Mouse (Mus musculus): ENCODE measurements around the gene Cops9. TPM values are rescaled to one million over a fixed set of nuclear protein-coding genes. Genes with fewer than 3 reads are reported as not detected.

Gene Cops9
- total RNA-seq (2021) = 100 to 1,000 TPM; 237 TPM
- long read RNA-seq, experiment 1, transcript Cops9-201 (3 exons, 438 nt) = major isoform, 31 of 38 reads
- long read RNA-seq, experiment 1, transcript Cops9-204 (3 exons, 649 nt) = minor isoform, 6 of 38 reads
- long read RNA-seq, experiment 1, partial matches to known transcripts = 1 of 38 reads
- long read RNA-seq, experiment 1, other reads (novel, unspliced or antisense) = 0 of 38 reads
- long read RNA-seq, experiment 2, transcript Cops9-201 (3 exons, 438 nt) = major isoform, 30 of 33 reads
- long read RNA-seq, experiment 2, partial matches to known transcripts = 0 of 33 reads
- long read RNA-seq, experiment 2, other reads (novel, unspliced or antisense) = 0 of 33 reads

DNA sequence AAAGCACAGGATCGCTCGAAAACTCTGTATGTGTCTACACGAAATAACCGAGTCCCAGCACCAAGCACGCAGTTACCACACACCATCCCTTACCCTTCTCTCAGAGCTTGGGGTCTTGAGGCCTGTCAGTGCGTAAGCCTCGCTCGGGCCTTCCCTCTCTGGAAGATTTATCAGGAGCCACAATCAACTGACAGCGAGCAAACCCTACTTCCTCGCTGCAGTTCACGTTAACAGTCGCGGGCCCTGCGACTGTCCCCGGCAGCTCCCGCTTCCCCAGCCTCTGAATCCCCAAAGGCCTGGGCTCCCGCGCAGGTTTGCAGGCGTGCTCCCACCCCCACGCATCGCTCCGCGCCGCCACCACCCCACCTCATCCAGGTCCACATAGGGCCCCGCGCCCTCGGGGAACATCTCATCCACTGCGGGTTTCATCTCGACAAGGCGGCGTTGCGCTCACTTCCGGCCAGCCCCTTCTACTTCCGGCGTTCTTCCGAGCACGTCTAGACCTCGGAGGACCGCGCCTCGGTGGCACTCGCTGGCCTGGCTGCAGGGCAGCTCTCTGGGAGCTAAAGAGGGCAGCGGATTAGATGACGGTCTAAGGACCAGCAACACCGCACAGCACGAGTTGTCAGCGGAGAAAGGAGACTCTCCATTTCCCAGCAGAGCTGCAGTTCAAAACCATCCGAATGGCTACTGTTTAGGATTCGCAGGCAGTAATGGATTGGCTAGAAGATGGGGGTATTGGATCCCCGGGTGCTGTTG is at the start of gene Cops9:
Cops9 (minus strand) TSS at position 472 of the 759 bp plus-strand sequence.
- Histone ChIP-seq H3K4me3 (peak within 1 kb of the TSS; percentile 97), H3K27ac (peak within 1 kb of the TSS; percentile 84)
- TF ChIP-seq CTCF (IDR thresholded peaks at IDR 0.05) = no peak
- peak; percentile 88 for DNase-seq (ENCODE audit: extremely low spot score in 1 of 2, low spot score in 2 of 2)
- intact Hi-C loops (cut with DNase I) = no loop called here

DNA sequence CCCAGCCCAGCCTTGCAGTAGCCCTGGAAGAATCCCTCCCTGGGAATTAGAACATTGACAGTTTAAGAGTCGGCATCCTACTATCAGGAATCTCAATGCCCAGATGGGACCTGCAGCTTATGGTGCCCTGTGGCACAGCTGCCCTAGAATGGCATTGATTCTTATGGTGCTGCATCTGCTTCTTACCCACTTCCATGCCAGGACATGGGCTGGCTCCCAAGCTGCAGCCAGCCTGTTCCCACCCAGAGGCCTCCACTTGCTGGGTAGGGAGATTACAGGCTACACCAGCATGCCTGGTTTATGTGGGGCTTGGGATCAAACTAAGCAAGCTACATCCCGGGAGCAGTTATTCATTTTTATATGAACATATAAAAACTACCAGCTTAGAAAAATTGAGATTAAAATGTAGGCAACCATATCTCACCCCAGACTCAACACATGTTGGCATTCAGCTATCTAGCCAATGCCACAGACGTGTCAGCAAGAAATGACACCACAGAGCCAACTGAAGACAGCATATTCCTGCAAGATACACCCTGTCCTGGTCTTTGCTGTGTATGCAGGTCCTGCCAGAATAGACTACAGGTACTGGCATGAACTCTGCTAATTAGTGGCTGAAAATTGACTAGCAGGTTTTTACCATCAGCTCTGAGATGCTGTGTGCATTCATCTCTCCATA is 49.5 kb upstream of the Cops9 start:
- DNase-seq (ENCODE audit: extremely low spot score in 1 of 2, low spot score in 2 of 2) = no peak
- Histone ChIP-seq H3K4me3 (no peak overlapping the region), H3K27ac (no peak overlapping the region)
- intact Hi-C loops (cut with DNase I) = no loop called here
- TF ChIP-seq CTCF (IDR thresholded peaks at IDR 0.05) = no peak

DNA sequence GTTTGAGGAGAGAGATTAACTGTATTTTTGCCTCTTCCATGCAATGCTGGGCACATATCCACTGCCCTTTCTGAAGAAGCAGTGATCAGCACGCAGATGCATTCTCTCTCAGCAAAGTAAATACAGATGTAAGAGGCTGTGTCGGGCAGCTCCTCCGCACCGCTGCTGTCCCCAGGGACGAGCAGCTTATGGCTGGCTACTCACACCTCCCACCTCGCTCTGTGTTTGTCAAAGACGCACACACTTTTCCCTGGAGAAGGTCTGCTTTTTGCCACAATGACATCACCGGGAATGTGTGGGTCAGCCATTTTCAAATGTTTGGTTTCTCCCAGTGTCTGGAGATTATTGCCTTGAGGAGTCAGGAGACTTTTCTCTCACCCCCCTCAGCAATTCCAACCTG is 45.2 kb upstream of the Cops9 start:
- no peak overlapping the region for H3K4me3 ChIP-seq
- intact Hi-C loops (cut with DNase I) = no loop called here
- no peak for DNase-seq (ENCODE audit: extremely low spot score in 1 of 2, low spot score in 2 of 2)
- no peak for TF ChIP-seq CTCF (IDR thresholded peaks at IDR 0.05)
- H3K27ac ChIP-seq = no peak overlapping the region

DNA sequence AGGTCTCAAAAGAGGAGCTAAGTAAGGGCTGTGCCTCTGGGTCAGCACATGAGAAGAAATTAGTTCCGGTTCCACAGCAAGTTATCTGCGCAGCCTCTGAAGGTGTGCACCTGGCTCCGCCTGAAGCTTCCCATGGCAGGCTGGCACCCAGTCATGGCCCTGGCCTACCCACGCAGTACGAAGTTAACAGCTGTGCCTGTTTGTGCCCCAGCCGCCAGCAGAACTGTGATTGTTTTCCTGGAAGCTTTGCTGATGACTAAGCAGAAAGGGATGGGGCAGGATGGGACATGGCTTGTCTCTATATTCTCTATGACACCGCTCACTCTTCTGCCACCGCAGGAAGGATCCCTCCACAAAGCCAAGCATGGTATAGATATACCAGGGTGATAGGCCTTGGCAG is 41.4 kb upstream of the Cops9 start:
- intact Hi-C loops (cut with DNase I) = no loop called here
- TF ChIP-seq CTCF (IDR thresholded peaks at IDR 0.05) = no peak

DNA sequence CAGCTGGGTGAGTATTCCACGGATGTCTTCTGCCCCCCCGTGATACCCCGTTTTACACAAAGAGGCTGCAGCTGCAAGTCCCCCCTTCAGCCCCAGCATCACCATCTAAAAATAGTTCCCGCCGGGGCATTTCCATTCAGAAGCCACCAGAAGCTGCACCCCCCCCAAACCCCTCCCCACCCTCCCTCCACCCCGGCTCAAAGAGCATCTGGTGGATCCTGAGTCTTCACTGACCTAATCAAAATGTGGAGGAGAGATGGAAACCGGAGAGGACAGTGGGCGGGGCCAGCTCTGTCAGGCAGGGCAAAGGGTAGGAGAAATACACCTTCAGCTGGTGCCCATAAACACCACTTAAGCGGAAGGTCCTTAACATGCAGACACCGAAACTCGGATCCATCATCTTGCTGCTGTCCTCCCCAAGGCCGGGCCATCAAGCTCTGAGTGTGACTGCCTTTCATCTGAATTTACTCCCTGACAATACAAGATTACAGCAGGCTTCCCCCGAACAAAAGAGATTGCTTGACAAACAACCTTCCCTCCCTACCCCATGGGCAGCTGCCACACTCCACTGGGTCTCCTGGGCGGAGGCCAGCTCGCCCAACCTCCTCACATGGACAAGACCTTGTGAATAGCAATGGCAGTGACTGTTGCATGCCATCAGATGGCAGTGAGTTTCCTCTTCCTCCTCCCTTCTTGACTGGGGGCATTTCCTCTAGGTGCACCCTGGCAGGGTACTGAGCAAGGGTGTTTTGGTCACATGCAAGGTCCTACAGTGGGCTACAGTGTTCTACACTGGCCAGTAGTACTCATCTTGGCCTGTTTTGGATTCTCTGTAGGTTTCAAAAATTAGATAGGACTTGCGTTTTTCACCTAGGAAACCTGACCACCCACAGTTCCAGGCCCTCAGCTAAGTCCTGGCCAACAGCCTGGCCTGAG is 39.2 kb upstream of the Cops9 start:
- Histone ChIP-seq H3K27ac (no peak overlapping the region), H3K4me3 (no peak overlapping the region)
- no peak for TF ChIP-seq CTCF (IDR thresholded peaks at IDR 0.05)
- DNase-seq (ENCODE audit: extremely low spot score in 1 of 2, low spot score in 2 of 2) = no peak
- intact Hi-C loops (cut with DNase I) = no loop called here

More for the DNA sequence above, 41.4 kb upstream of the Cops9 start:
- no peak overlapping the region for H3K4me3 ChIP-seq
- no peak overlapping the region for H3K27ac ChIP-seq
- peak; percentile 45 to 47 for DNase-seq (ENCODE audit: extremely low spot score in 1 of 2, low spot score in 2 of 2)

DNA sequence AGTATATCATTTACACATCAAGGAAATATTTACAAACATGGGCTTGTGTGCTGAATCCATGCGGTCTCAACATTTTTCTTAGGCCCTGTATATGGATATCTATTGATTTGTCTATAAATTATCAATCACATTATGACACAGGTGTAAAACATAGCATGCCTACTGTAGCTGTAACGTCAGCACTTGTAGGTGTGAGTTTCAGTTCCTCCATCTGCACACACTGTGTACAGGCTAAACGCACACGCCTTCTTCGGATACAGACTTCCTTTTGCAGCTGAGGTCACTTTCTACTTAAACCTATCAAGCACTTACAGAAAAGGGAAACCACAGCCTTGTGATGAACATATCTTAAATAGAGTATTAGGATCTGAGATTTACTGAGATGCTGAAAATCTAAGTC is 37.0 kb upstream of the Cops9 start:
- TF ChIP-seq CTCF (IDR thresholded peaks at IDR 0.05) = no peak
- H3K4me3 ChIP-seq = no peak overlapping the region
- intact Hi-C loops (cut with DNase I) = no loop called here
- no peak for DNase-seq (ENCODE audit: extremely low spot score in 1 of 2, low spot score in 2 of 2)
- H3K27ac ChIP-seq = no peak overlapping the region

DNA sequence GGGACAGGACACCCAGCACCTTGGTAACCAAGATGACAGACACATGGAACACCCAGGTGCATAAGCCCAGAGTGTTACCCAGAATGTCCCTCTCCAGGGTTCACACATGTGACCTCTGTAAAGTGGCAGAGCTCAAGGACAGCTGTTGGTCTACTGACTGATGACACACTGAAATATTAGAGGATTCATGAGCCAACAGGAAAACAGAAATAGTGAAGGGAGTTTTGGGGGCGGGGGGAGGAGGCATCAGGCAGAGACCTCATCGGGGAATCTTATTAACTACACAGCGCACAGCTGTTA is 34.8 kb upstream of the Cops9 start:
- intact Hi-C loops (cut with DNase I) = loop anchor here (2.0 kb wide), 1 partner anchor 50 kb away; no protein-coding TSS in a partner anchor
- Histone ChIP-seq H3K27ac (no peak overlapping the region), H3K4me3 (no peak overlapping the region)
- no peak for TF ChIP-seq CTCF (IDR thresholded peaks at IDR 0.05)
- no peak for DNase-seq (ENCODE audit: extremely low spot score in 1 of 2, low spot score in 2 of 2)

DNA sequence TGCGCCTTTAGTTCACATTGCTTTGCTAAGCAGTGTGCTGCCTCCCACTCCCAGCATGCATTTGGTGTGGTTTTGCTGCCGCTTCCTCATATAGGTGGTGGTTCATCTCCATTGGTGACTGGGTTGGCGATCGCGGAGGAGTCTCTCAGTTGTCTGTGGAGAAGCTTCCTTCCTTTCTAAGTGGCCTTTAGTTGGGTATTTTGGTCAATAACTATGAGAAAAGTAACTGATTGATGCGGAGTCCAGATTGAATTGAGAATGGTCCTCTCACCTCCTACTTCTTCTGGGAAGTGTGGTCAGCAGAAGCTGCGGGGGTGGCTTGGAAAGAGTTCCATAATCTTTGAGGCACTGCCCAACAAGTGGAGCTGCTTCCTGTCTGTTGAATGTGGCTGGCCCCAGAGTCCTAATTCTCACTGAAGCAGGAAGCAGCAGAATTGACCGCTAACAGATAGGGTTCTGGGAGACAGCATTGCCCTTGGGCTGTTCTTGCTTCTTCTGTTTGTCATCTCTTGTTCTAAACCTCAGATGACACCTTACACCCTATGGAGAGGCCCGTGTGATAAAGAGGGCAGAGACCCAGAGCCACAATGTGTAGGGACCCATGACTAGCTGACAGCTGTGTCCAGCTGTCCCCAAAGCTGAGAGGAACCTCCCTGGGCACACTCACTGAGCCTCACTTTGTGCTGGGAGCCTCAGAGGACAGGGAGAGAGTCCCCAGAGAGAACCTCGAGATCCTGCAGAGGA is 34.3 kb upstream of the Cops9 start:
- peak in 1 of 2 experiments; percentile 46 for DNase-seq (ENCODE audit: extremely low spot score in 1 of 2, low spot score in 2 of 2)
- H3K4me3 ChIP-seq = no peak overlapping the region
- intact Hi-C loops (cut with DNase I) = loop anchor here (2.0 kb wide), 1 partner anchor 51 kb away; no protein-coding TSS in a partner anchor
- H3K27ac ChIP-seq = no peak overlapping the region
- no peak for TF ChIP-seq CTCF (IDR thresholded peaks at IDR 0.05)

DNA sequence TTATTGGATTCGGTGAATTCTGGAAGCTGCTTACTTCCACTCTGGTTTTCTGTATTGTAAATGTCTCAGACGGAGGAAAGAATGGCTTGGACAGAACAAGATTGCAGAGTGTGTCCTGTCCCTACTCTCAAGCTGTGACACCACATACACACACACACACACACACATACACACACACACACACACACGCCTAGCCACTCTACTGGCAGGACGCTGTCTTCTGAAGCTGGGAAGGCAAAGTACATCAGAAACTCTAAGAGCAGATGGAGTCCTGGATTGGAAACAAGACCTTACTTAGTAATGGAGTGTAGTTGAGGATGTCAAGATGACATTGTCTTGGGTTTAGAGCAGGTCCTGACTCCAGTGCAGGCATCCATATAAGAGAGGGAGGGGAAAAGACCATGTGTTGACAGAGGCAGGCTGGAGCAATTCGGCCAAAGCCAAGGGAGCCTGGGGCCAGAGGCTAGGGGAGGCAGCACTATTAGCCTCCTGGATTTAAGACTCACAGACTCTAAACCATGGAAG is 31.5 kb upstream of the Cops9 start:
- no peak for DNase-seq (ENCODE audit: extremely low spot score in 1 of 2, low spot score in 2 of 2)
- no peak overlapping the region for H3K4me3 ChIP-seq
- intact Hi-C loops (cut with DNase I) = no loop called here
- H3K27ac ChIP-seq = no peak overlapping the region
- TF ChIP-seq CTCF (IDR thresholded peaks at IDR 0.05) = no peak

DNA sequence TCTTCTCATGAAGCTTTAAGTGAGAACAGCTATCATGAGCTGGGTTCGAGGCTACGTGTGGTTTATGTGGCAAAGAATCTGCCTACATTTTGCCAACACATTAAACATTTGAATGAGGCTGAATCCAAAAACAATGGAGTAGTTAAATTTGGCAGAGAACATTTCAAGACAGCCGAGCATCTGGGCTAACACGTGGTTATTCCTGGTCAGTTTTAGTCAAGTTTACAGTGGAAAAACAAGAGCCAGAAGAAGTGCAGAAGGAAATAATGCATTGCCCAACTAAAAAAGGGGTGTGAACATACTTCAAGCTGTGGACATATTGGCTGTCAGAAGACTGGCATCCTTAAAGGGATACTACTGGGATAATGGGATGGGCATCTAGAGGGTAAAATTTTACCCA is 29.5 kb upstream of the Cops9 start:
- no peak for DNase-seq (ENCODE audit: extremely low spot score in 1 of 2, low spot score in 2 of 2)
- TF ChIP-seq CTCF (IDR thresholded peaks at IDR 0.05) = no peak
- intact Hi-C loops (cut with DNase I) = no loop called here

More for the DNA sequence above, 29.5 kb upstream of the Cops9 start:
- Histone ChIP-seq H3K27ac (no peak overlapping the region), H3K4me3 (no peak overlapping the region)

Data from left cerebral cortex, adult 2 months (tissue).